24 mouse cellular contexts compared by ENCODE assay signal in the genomic region with DNA sequence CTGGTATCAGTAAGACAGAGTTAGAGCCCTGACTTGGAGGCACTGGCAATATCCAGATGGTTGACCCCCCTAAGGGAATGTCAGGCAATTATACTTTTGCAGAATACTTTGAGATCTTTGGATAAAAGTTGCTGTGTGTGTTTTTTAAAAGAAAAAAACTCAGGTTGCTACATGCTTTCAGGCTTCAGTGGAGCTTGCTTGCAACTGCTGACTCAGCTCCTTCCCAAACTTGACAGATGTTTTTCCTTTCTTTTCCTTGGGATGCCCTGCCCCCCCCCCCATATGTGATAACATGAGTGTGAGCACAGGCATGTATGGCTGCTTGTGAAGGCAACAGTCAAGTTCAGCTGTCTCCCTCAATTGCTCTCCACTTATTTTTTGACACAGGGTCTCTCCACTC.
"Had no signal": no experiment of that assay in that cellular context is flagged by ENCODE, and none has a peak within 500 bp of the region (broad histone marks: within the 10 kb centered on the region; RNA-seq: fewer than 3 reads in every experiment).

No protein-coding gene starts in this region.

- ATAC-seq: hindbrain, postnatal 0 days; intestine, embryonic 16.5 days had no signal

- H3K27me3 ChIP-seq: heart, embryonic 12.5 days; hindbrain, embryonic 13.5 days; hindbrain, embryonic 15.5 days; kidney, embryonic 15.5 days; limb, embryonic 12.5 days had no signal

- H3K9ac ChIP-seq: heart, embryonic 12.5 days; hindbrain, embryonic 13.5 days; hindbrain, embryonic 15.5 days; kidney, embryonic 15.5 days; limb, embryonic 12.5 days had no signal

- H3K4me3 ChIP-seq: heart, embryonic 10.5 days; heart, embryonic 12.5 days; hindbrain, embryonic 13.5 days; hindbrain, embryonic 15.5 days; kidney, embryonic 15.5 days; left cerebral cortex, adult 2 months; limb, embryonic 10.5 days; limb, embryonic 12.5 days had no signal

- H3K9me3 ChIP-seq: heart, embryonic 10.5 days; heart, embryonic 12.5 days; hindbrain, embryonic 13.5 days; hindbrain, embryonic 15.5 days; kidney, embryonic 15.5 days; limb, embryonic 10.5 days; limb, embryonic 12.5 days had no signal

- DNase-seq: gastrocnemius, postnatal 14 days; gastrocnemius, postnatal 36 days; heart, adult 11 months; heart, postnatal 14 days; heart, postnatal 36 days; kidney, adult 11 months; kidney, adult 2 months; kidney, adult 9 months; kidney, postnatal 14 days; kidney, postnatal 36 days; layer of hippocampus, adult 9-11 months; liver had no signal

- H3K27ac ChIP-seq: heart, embryonic 10.5 days; hindbrain, embryonic 13.5 days; hindbrain, embryonic 15.5 days; hindbrain, postnatal 0 days; kidney, embryonic 15.5 days; kidney, postnatal 0 days; left cerebral cortex, adult 2 months; limb, embryonic 10.5 days; limb, embryonic 12.5 days had no signal

- H3K4me1 ChIP-seq: heart, embryonic 10.5 days; heart, embryonic 12.5 days; hindbrain, embryonic 13.5 days; hindbrain, embryonic 15.5 days; limb, embryonic 10.5 days; limb, embryonic 12.5 days had no signal

- H3K36me3 ChIP-seq: heart, embryonic 10.5 days; heart, embryonic 12.5 days; hindbrain, embryonic 13.5 days; hindbrain, embryonic 15.5 days; kidney, embryonic 15.5 days; limb, embryonic 10.5 days; limb, embryonic 12.5 days had no signal

- H3K4me2 ChIP-seq: heart, embryonic 12.5 days; hindbrain, embryonic 13.5 days; hindbrain, embryonic 15.5 days; kidney, embryonic 15.5 days; limb, embryonic 12.5 days; liver, embryonic 11.5 days had no signal
